Mouse (Mus musculus) lung, postnatal 36 days (tissue): ENCODE data around the gene Wfdc15a.
A peak's percentile ranks its signal among the peaks of the same experiment; 100 is the strongest.
"Not testable (repeated sequence)": the region's sequence is repeated elsewhere in the genome, so short reads cannot be mapped to it uniquely, and the experiment has no call there.

Experiments
- DNase-seq: peaks from one replicate; pipeline ENCODE4 v3.0.0; 2022; ENCODE audit warnings: mixed read lengths

Wfdc15a gene

DNA sequence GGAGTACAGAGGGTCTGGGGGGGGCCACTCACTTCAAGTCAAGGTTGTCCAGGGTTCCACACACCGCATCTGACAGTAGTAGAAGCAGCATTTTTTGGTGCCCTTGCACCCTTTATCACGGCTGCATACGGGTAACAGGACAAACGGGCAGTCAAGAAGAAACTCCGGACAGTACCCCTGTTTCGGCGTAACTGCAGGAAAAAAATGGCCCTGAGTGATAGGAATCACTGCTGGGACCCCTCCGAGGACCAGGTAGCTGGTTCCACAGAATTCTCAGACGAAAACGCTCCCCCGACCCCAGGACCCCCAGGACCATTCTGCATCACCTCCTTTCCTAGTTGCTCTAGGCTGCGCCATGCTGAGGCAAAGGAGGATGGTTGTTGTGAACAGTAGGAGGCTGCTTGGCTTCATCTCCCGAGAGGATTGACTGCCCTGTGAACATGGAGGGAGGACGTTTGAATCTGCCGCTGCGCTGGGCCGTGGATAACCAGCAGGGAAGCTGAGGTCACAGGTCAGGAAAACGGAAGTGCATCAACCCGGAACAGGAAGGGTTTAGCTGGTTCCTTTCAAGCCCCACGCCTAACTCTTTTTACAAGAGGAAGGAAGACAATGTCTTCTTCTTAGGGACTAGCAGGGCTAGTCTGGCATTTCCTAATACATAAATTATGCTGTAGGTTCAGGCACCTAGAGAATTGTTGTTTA lies at the start of gene Wfdc15a:
Wfdc15a (minus strand) TSS at position 505 of the 702 bp plus-strand sequence.
- no peak for DNase-seq

- DNase-seq, result no peak
Observed at GRCm38 (mm10) chr2:164238366-164238765, 38.4 kb upstream of the Wfdc15a start, which contains the start of gene Svs2. Gene Svs2, minus strand, starts transcription at chr2:164238466.

DNA sequence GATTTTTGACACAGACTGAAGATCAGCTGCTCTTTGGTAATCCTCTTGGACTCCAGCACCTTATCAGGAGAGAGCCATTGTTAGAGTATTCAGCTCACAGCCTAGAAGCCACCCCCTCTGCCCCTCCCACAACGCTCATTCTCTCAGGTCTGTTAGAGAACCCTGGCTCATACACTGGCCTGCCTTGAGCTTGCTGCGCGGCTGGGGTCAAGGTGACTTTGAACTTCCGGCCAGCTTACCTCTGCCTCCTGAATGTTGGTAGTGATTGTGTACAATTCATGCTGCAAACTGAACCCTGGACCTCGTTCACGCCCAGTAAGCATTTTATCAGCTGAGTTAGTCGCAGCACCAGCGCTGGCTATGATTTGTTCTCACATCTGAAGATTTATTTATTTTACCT lies 32.7 kb upstream of the Wfdc15a start:
- DNase-seq, result no peak

DNA sequence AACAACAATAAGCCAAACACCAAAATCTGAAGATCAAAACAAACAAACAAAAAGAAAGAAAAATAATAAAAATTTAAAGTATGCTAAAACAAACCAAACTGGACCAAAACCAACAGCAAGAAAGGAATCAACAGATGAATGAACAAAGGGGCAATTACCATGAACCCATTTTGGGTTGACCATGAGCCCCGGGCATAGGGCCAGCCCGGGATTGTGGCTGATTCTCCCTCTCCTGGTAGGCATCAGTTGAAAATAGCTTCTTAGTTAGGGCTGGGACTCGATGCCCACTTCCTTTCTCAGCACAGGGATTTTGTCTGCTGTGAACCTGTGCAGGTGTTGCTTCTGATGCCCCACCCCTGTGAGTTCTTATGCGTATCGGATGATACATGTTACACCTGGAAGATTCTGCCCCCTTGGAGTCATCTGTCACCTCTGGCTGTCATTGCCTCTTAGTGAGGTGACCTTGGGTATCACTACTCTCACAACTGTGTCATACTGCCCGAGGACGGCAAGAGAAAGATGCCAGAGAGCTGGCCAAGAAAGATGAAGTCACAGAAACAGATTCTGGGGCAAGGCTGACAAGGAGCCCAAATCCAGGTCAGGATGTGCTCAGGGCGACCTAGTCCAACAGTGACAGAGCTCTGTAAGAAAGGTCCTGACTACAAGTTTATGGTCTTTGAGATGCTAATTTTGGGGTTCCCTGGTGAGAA lies 28.6 kb upstream of the Wfdc15a start:
- no peak for DNase-seq

DNA sequence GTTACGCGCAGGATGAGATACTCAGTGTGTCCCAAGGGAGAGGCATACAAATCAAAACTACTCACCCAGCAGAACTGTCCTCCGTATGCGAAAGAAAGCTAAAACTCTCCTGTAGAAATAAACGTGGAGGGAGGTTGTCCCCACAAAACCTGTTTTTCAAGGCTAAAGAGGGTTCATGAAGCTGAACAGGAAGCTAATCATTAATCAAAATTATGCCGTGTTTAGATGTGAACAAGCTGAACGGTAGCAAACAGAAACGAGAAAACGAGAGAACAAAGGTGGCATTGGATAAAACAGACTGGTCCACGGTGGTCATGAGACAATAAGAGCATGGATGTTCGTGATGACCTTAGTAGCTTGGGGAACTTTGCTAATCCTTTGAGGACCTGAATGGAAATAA lies 21.6 kb upstream of the Wfdc15a start, which contains the start of gene Wfdc15b:
Wfdc15b (minus strand) TSS at position 139 of the 400 bp plus-strand sequence.
- no peak for DNase-seq

- DNase-seq, result no peak
Observed at GRCm38 (mm10) chr2:164219295-164219694, 19.4 kb upstream of the Wfdc15a start.

DNA sequence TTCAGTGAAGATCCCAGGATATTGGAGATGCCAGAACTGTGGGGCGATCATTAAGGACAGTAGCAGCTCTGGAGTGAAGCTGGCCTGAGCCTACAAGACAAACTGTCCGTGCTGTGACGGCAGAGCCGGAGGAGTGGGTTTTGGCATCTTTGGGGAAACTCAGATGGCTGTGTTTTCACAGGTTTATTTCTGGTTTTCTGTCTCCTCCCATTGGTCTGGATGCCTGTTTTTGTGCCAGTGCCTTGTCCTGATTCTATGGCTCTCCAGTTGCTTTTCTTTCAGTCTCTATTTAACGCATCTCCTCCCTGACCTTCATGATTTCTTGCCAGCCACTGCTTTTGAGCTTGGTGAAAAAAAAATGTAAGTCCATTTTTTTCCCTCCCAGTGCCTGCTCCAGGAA lies 12.8 kb upstream of the Wfdc15a start:
- DNase-seq, result no peak

DNA sequence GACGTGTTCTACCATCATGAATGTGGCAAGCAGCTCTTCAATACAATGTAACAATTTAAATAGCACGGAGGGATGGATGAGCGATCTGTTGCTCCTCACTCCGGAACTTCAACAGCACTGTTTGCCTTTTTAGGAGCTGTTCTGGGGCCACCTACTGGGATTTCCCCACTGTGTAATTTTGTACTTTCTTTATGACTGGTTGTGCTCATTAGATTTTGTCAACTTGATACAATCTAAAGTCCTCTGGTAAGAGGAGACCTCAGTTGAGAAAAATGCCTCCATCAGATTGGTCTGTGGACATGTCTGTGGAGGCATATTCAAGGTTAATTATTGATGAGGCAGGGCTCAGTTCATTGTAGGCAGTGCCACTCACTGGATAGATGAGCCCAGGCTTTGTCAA lies 11.0 kb upstream of the Wfdc15a start:
- no peak for DNase-seq

GRCm38 (mm10) chr2:164206676-164207075 lies 6.7 kb upstream of the Wfdc15a start:
- DNase-seq, result no peak

GRCm38 (mm10) chr2:164206011-164206410 lies 6.1 kb upstream of the Wfdc15a start:
- not testable (repeated sequence) for DNase-seq

- DNase-seq, result no peak
Observed at GRCm38 (mm10) chr2:164196700-164196990, 3.3 kb downstream of the Wfdc15a start.

DNA sequence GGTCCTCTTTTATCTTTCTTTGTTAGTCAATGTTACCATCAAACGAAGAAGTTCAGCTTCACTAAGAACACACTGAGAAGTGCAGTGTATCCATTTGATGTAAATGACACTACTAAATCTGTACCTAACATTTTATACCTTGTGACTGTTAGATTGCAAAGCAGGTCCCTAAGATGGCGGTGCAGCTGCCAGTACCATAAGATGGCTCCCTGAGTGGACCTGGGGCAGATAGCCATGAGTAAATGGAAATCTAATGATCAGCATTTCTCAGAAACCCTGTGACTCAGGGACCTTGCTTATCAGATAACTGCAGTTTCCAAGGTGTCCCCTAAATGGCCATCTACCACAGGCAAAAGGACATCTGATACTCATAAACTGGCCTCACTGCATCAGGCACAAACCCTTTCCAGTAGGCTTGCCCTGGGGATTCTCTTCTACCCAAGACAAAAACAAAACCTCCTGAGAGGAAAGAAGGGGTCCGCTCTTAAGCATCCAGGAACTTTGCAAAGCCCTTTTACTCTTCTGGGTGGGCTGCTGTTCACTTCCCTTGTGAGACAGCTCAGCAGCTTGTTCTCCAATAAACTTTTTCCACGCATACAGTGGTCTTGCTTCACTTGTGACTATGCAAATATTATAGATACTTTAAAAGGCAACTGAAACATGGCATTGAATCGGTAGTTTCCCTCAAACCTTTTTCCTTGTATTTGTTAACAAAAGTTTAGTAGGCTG lies 3.8 kb downstream of the Wfdc15a start:
- no peak for DNase-seq

DNA sequence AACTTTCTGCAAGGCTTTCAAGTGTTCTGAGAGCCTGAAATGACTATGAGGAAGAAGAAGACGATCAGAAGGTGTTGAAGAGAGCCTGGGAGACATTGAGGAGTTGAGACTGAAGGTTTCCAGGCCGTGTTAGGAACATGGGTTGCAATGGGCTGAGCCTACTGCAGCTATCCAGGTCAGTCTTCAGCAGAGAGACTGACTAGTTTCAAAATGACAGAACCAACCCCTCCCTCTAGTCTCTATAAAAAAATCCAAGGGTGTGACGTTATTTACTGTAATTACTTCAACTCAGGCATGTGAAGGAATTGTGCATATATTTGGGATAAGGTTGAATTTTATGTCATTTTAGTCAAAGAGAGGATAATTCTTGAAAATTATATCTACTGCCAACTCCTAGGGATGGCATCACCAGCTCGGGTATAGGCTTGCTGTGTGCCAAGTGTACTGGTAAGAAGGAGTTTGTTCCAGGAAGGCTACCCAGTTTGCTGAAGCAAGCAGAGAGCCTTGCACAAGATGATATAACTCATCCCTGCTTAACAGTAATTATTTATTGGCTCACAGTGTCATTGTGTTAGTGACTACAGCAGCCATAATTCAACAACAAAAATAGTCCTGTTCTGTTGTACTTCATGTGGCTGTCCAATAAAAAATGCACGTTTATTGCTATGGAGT lies 4.8 kb downstream of the Wfdc15a start:
- no peak for DNase-seq

DNA sequence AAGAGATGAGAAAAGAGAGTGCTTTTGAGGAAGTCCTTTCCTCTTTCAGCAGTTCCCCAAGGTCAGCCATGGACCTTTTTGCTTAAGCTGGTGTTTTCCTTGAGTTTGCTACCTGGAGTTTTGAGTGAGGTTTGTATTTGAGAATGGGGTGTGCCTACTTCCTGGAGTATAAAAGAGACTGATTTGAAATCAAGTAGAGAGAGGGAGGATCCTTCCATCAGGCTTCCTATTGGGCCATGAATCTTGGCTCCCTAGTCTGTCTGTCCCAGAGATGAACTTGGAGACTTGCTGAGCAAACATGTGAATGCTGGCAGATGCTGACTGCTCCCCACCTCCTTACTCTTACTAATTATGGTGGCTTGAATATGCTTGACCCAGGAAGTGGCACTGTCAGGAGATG lies 7.7 kb downstream of the Wfdc15a start:
- DNase-seq, result no peak

GRCm38 (mm10) chr2:164190576-164190975 lies 9.4 kb downstream of the Wfdc15a start, which contains the start of gene Wfdc12:
Gene Wfdc12, minus strand, starts transcription at chr2:164190608.
- peak; percentile 59 for DNase-seq

DNA sequence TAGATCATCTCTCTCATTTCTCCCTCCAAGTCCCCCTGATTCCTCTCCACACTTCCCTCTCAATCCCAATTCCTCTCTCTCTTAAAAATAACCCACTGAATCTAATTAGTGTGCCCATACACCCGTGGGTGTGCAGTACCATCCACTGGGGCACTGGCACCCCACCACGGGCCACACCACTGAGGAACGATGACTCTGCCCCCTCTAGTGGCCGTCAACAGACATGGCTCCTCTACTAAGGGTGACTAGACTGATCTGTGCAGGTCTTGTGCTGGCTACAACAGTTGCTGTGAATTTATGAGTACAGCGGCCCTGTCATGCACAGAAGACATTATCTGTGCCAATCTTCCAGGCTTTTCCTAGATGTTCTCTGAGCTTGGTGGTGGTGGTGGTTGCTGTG lies 11.2 kb downstream of the Wfdc15a start:
- DNase-seq, result peak; percentile 21

GRCm38 (mm10) chr2:164184145-164184719 lies 15.7 kb downstream of the Wfdc15a start:
- DNase-seq, result no peak

GRCm38 (mm10) chr2:164183340-164183739 lies 16.6 kb downstream of the Wfdc15a start:
- DNase-seq, result no peak

DNA sequence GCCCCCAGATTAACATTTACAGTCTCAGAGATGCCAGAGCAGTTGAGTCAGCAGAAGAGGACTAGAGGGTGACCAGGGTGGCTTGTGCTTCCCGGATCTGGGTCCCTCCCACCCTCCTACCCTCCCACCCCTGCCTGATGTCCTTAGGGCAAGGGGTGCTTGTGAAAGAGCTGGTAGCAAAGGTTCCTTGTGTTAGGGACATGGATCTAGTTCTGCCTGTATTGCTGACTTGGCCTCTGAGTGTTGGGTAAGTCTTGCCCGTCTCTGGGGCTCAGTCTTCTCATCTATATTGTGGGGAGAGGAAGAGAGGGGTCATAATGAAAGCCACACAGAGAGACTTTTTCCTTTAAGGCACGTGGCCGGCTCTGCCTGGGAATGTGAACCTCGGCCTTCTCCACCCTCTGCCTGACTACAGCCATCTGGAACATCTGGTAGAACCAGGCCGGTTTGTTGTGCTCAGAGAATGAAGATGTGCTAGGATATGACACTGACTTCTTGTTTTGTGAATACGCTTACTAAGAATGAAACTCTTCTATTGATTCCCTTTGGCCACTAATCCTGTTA lies 17.2 kb downstream of the Wfdc15a start, which contains the start of gene Wfdc5:
Wfdc5 (minus strand) TSS at position 51 of the 564 bp plus-strand sequence.
- DNase-seq, result no peak

GRCm38 (mm10) chr2:164180770-164181169 lies 19.2 kb downstream of the Wfdc15a start:
- DNase-seq, result peak; percentile 52

DNA sequence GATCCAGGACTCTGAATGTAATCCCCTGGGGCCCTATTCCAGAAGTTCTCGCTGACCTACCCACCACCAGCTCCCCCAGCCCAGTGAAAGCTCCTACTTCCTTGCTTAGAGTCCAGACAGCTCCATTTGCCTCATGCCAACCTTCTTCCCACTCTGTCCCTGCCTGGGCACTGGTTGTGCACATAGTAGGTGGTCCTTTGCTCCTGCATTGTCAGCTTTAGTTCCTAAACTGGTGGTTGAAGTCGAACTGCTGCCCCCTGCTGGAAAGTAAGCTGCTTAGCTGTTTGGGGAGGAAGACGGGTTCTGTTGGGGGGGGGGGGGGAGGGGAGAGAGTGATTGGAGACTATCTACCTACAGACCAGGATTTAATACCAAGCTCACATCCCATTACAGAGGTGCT lies 19.8 kb downstream of the Wfdc15a start:
- DNase-seq, result peak; percentile 70

DNA sequence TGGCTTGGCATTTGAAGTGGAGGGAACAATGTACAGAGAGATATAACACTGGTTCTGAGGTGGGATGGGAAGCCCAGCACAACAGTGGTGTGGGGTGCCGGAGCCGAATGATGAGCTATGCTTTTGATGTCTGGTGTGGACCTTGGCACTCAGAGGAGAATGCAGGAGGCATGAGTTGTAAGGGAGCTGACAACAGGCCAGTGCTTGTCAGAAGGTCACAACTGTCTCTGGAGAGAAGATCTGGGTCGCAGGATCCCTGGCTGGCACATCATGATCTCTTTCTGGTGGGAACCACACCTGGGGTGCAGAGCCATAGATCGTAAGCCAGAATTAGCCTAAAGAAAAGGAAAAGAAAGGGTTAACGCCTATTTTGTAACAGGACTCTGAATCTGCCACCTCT lies 22.1 kb downstream of the Wfdc15a start:
- DNase-seq, result no peak
